In genomic region chr9:115932741-115933140, GRCm38 (mm10) we compare ENCODE assay signal across 28 mouse cellular contexts. TPM values are rescaled to one million over a fixed set of nuclear protein-coding genes. Genes with fewer than 3 reads are reported as not detected.
DNase-seq lines count a peak whose midpoint lies in the region; ATAC-seq and TF ChIP-seq lines count a peak whose summit lies in the region.
"Had no signal": no experiment of that assay in that cellular context is flagged by ENCODE, and none has a peak within 500 bp of the region (broad histone marks: within the 10 kb centered on the region; RNA-seq: fewer than 3 reads in every experiment).

No protein-coding gene starts in this region.

- H3K27ac ChIP-seq in hindbrain, postnatal 0 days, result peak overlapping the region; percentile 36; the same call in 1 of the 2 replicates
- H3K27ac ChIP-seq in hindbrain, embryonic 10.5 days, result no peak overlapping the region
- H3K27ac ChIP-seq in limb, embryonic 10.5 days, result peak overlapping the region; percentile 73
- peak overlapping the region; percentile 74 for H3K27ac ChIP-seq in limb, embryonic 12.5 days
- peak overlapping the region; percentile 12; the same call in 1 of the 2 replicates for H3K27ac ChIP-seq in neural tube, embryonic 14.5 days (ENCODE audit: low read depth, low read length)
- H3K27ac ChIP-seq: embryonic facial prominence, embryonic 15.5 days; forebrain, embryonic 12.5 days; heart, embryonic 10.5 days; heart, embryonic 15.5 days; intestine, embryonic 15.5 days; kidney, postnatal 0 days; midbrain, embryonic 12.5 days had no signal

- H3K4me1 ChIP-seq in hindbrain, postnatal 0 days (ENCODE audit: insufficient read depth, low read length), result no peaks in the 10 kb centered on the region
- H3K4me1 ChIP-seq in hindbrain, embryonic 10.5 days (replicated peaks), result no peaks in the 10 kb centered on the region
- H3K4me1 ChIP-seq in limb, embryonic 10.5 days, result peaks cover 23% of the 10 kb centered on the region
- H3K4me1 ChIP-seq in limb, embryonic 12.5 days (replicated peaks), result peaks cover 19% of the 10 kb centered on the region
- 0 out of 2 replicates have a peak, but pooled peaks cover 8% of the 10 kb centered on the region for H3K4me1 ChIP-seq in neural tube, embryonic 14.5 days (ENCODE audit: control insufficient read depth, insufficient read depth, low read length)
- H3K4me1 ChIP-seq: intestine, embryonic 15.5 days; midbrain, embryonic 12.5 days had no signal

- H3K4me3 ChIP-seq in hindbrain, postnatal 0 days (ENCODE audit: low read length), result no peak overlapping the region
- no peak overlapping the region for H3K4me3 ChIP-seq in hindbrain, embryonic 10.5 days
- H3K4me3 ChIP-seq in limb, embryonic 10.5 days, result no peak overlapping the region
- no peak overlapping the region for H3K4me3 ChIP-seq in limb, embryonic 12.5 days (replicated peaks)
- H3K4me3 ChIP-seq in neural tube, embryonic 14.5 days (ENCODE audit: low read depth, low read length), result no peak overlapping the region
- H3K4me3 ChIP-seq: embryonic facial prominence, embryonic 15.5 days; forebrain, embryonic 12.5 days; heart, embryonic 10.5 days; heart, embryonic 15.5 days; intestine, embryonic 15.5 days; megakaryocyte, embryonic 14.5 days; midbrain, embryonic 12.5 days had no signal

- no peaks in the 10 kb centered on the region for H3K36me3 ChIP-seq in hindbrain, postnatal 0 days (ENCODE audit: insufficient read depth, low read length)
- H3K36me3 ChIP-seq in hindbrain, embryonic 10.5 days, result no peaks in the 10 kb centered on the region
- no peaks in the 10 kb centered on the region for H3K36me3 ChIP-seq in limb, embryonic 10.5 days
- no peaks in the 10 kb centered on the region for H3K36me3 ChIP-seq in limb, embryonic 12.5 days
- no peaks in the 10 kb centered on the region for H3K36me3 ChIP-seq in neural tube, embryonic 14.5 days (ENCODE audit: control insufficient read depth, insufficient read depth, low read length)
- H3K36me3 ChIP-seq: embryonic facial prominence, embryonic 15.5 days; forebrain, embryonic 12.5 days; heart, embryonic 10.5 days; heart, embryonic 15.5 days; intestine, embryonic 15.5 days; midbrain, embryonic 12.5 days had no signal

- no peaks in the 10 kb centered on the region for H3K27me3 ChIP-seq in hindbrain, postnatal 0 days (ENCODE audit: insufficient read depth, low read length)
- H3K27me3 ChIP-seq in hindbrain, embryonic 10.5 days (ENCODE audit: insufficient read depth, poor library complexity, severe bottlenecking), result no peaks in the 10 kb centered on the region
- no peaks in the 10 kb centered on the region for H3K27me3 ChIP-seq in limb, embryonic 10.5 days (ENCODE audit: low read depth, poor library complexity, severe bottlenecking)
- H3K27me3 ChIP-seq in limb, embryonic 12.5 days, result no peaks in the 10 kb centered on the region
- no peaks in the 10 kb centered on the region for H3K27me3 ChIP-seq in neural tube, embryonic 14.5 days (ENCODE audit: control insufficient read depth, insufficient read depth, low read length)
- H3K27me3 ChIP-seq: embryonic facial prominence, embryonic 15.5 days; forebrain, embryonic 12.5 days; heart, embryonic 15.5 days; intestine, embryonic 15.5 days; midbrain, embryonic 12.5 days had no signal

- no peak for TF ChIP-seq CTCF in hindbrain, postnatal 0 days (IDR thresholded peaks at IDR 0.05; ENCODE audit: low read depth)

- H3K4me2 ChIP-seq in hindbrain, postnatal 0 days (ENCODE audit: low read depth, low read length), result no peak overlapping the region
- H3K4me2 ChIP-seq in limb, embryonic 12.5 days, result no peak overlapping the region
- H3K4me2 ChIP-seq in neural tube, embryonic 14.5 days (ENCODE audit: low read depth, low read length), result no peak overlapping the region
- H3K4me2 ChIP-seq: embryonic facial prominence, embryonic 15.5 days; forebrain, embryonic 12.5 days; heart, embryonic 15.5 days; intestine, embryonic 15.5 days; liver, embryonic 11.5 days; midbrain, embryonic 12.5 days had no signal

- H3K9ac ChIP-seq in hindbrain, postnatal 0 days (replicated peaks; ENCODE audit: low read length), result no peak overlapping the region
- H3K9ac ChIP-seq in limb, embryonic 12.5 days (replicated peaks), result no peak overlapping the region
- no peak overlapping the region for H3K9ac ChIP-seq in neural tube, embryonic 14.5 days (replicated peaks; ENCODE audit: low read depth, low read length)
- H3K9ac ChIP-seq: embryonic facial prominence, embryonic 15.5 days; forebrain, embryonic 12.5 days; heart, embryonic 15.5 days; intestine, embryonic 15.5 days; midbrain, embryonic 12.5 days had no signal

- ATAC-seq in hindbrain, postnatal 0 days, result no peak
- ATAC-seq in limb, embryonic 12.5 days (ENCODE audit: insufficient number of reproducible peaks, insufficient read depth, low FRiP score, low TSS enrichment, low read depth), result no peak
- no peak for ATAC-seq in neural tube, embryonic 14.5 days (ENCODE audit: low read depth)
- ATAC-seq: CD4-positive, CD25-positive, alpha-beta regulatory T cell, adult 4 months; intestine, embryonic 15.5 days had no signal

- DNase-seq in hindbrain, postnatal 0 days (ENCODE audit: low spot score), result no peak
- no peak for DNase-seq in hindbrain, embryonic 10.5 days (ENCODE audit: low spot score)
- DNase-seq in limb, embryonic 10.5 days (ENCODE audit: low spot score), result no peak
- DNase-seq in gastrocnemius, postnatal 14 days, result no peak
- no peak for DNase-seq in testis, postnatal 14 days (ENCODE audit: low spot score)
- DNase-seq: adrenal gland, postnatal 14 days; cerebellum, adult 18-20 months; cerebellum, postnatal 10 days; gastrocnemius, postnatal 25 days; heart, adult 11 months; kidney, adult 2 months; kidney, postnatal 4 days; layer of hippocampus, adult 9-11 months; lung, postnatal 4 days; thymus, postnatal 4 days had no signal

- no peaks in the 10 kb centered on the region for H3K9me3 ChIP-seq in hindbrain, postnatal 0 days (ENCODE audit: low read length)
- H3K9me3 ChIP-seq in hindbrain, embryonic 10.5 days, result no peaks in the 10 kb centered on the region
- no peaks in the 10 kb centered on the region for H3K9me3 ChIP-seq in limb, embryonic 10.5 days (replicated peaks)
- no peaks in the 10 kb centered on the region for H3K9me3 ChIP-seq in limb, embryonic 12.5 days
- H3K9me3 ChIP-seq in neural tube, embryonic 14.5 days (ENCODE audit: control insufficient read depth, low read length), result no peaks in the 10 kb centered on the region
- H3K9me3 ChIP-seq: embryonic facial prominence, embryonic 15.5 days; forebrain, embryonic 12.5 days; heart, embryonic 10.5 days; heart, embryonic 15.5 days; intestine, embryonic 15.5 days had no signal

- intact Hi-C loops in gastrocnemius, postnatal 14 days (cut with DNase I; ENCODE audit: low total_unique reads), result no loop called here

- 90% methylated on average over 4 of the region's 4 CpGs for WGBS in hindbrain, postnatal 0 days
- 90% methylated on average over 4 of the region's 4 CpGs for WGBS in hindbrain, embryonic 10.5 days
- WGBS in limb, embryonic 10.5 days, result 93% methylated on average over 4 of the region's 4 CpGs
- 89% methylated on average over 4 of the region's 4 CpGs for WGBS in limb, embryonic 12.5 days
- WGBS in neural tube, embryonic 14.5 days, result 90% methylated on average over 4 of the region's 4 CpGs

RNA-seq across cellular contexts. Expression of gene Gadl1, which starts 23.5 kb away (rescaled TPM):
- not detected in 2 replicates for total RNA-seq in hindbrain, postnatal 0 days (2014; rRNA removed)
- polyA plus RNA-seq in hindbrain, postnatal 0 days (2015; fragmentation: Nextera tagmentation; extraction: Ambion mirVana), result 0.24 and 0.25 TPM in 2 replicates
- polyA plus RNA-seq in hindbrain, embryonic 10.5 days (2016; fragmentation: Nextera tagmentation; extraction: Ambion mirVana), result 0.47 and 0.50 TPM in 2 replicates
- polyA plus RNA-seq in limb, embryonic 10.5 days (2016; fragmentation: Nextera tagmentation; extraction: Ambion mirVana), result 0.31 and 0.44 TPM in 2 replicates
- 0.40 and 0.45 TPM in 2 replicates for polyA plus RNA-seq in limb, embryonic 12.5 days (2016; fragmentation: Nextera tagmentation; extraction: Ambion mirVana)
- polyA plus RNA-seq in neural tube, embryonic 14.5 days (2014; fragmentation: Nextera tagmentation; extraction: Ambion mirVana), result 0.30 and 0.36 TPM in 2 replicates
- total RNA-seq in gastrocnemius, postnatal 14 days (2021), result 10 to 100 TPM; 19.0 to 19.4 TPM
- total RNA-seq: monocyte, adult 5-6 weeks had no signal
- polyA plus RNA-seq: CD4-positive, CD25-positive, alpha-beta regulatory T cell, adult 4 months; kidney, adult 2 months had no signal
